Mouse (Mus musculus) adrenal gland, postnatal 10 days (tissue): Measurements from ENCODE around the gene Nudt15. TPM values are rescaled to one million over a fixed set of nuclear protein-coding genes. Genes with fewer than 3 reads are reported as not detected.
A peak's percentile ranks its signal among the peaks of the same experiment; 100 is the strongest.

ENCODE experiments used
- DNase-seq: peaks from one replicate; pipeline ENCODE4 v3.0.0; 2021; ENCODE audit warnings: mixed read lengths
- total RNA-seq, 2 experiments: library from RNA; stranded (reverse); gene quantifications; 2 replicates each; pipeline ENCODE4 v1.2.3; 2021

Gene Nudt15
- total RNA-seq, 2 experiments from 2014 or later = 8.2 to 10.0 TPM

GRCm38 (mm10) chr14:73507702-73508376 lies 40.2 kb downstream of the Nudt15 start:
- DNase-seq = no peak

GRCm38 (mm10) chr14:73507200-73507599 lies 40.8 kb downstream of the Nudt15 start:
- DNase-seq = no peak

DNA sequence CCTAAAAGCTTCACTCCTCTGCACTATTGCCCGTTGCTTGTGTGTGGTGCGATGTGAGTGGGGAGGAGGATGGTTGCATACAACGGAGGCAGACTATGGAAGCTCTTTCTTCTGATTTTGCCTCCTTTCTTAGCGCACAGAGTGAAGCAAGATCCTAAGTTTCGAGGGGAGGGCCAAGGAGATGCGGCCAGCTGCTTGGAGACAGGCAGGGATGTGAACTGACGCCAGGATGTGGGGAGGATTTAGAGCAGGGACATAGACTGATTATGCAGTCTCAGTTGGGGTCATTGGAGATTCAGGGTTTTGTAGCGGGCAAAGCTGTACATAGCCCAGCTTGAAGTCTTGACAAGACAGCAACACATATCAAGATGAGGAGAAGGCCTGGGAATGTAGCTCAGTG lies 41.8 kb downstream of the Nudt15 start:
- no peak for DNase-seq

GRCm38 (mm10) chr14:73503237-73503933 lies 44.7 kb downstream of the Nudt15 start:
- no peak for DNase-seq

DNA sequence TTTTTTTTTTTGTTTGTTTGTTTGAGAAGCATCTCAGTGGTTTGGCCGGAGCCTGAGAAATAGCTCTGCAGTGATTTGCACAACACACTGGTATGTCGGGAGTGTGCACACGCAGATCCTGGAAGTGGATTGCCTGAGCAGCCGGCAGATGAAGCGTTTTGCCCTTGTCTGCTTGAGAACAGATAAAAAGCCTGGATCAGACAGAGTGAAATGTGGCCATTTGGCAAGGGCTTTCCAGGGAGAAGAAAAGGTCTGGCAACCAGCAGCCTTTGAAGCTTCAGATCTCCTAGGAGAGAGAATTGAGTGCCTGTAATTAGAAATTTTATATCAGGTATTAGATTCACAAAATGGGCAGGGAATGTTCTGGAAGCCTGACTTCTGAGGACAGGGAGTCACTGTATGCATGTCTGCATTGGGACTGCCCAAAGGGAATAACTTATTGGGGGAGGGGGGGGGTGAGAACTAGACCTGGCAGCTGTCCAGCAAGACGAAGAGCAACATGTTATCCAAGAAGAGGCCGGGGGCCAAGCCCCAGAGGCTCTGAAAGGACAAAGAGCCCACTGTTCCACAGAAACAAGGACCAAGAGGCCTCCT lies 45.4 kb downstream of the Nudt15 start:
- DNase-seq = peak; percentile 47

DNA sequence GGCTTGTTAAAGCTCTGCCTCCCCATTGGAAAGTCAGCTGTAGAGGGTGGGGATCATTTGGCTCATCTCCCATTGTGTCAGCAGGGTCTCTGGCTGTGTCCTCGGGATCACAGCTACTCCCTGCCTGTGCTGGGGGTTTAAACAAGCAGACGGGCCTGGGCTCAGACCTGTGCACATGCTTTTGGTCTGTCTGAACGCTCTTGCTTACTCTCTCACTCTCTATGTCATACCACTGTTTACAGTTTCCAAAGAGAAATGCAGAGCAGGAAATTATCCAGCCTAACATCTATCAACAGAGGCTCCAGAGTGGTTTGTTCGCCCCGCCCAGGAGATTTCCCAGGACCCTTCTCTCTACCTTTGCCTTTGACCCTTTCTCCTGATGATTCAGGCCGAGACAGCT lies 46.3 kb downstream of the Nudt15 start:
- DNase-seq = no peak

DNA sequence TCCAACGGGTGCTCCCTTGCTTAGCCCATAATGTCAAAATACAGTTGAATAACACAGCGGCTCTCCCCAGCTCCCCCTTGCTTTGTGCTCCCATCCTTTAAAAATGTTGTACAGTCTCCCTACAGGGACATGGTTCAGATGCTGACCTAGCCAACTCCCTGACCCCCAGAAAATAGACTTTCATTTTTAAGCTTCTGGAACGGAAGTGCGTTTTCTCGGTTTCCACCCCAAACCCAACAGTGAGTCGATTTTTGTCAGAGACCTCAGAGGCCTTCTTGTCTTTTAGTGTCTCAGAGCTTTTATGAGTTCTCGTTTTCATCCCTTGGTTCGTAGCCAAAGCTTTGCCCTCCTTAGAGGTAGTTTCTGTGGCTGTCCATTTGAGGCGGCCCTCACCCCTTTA lies 46.8 kb downstream of the Nudt15 start:
- no peak for DNase-seq

- DNase-seq = no peak
These were observed 52.3 kb downstream of the Nudt15 start for GRCm38 (mm10) chr14:73495753-73496152.

- no peak for DNase-seq
These were observed 53.9 kb downstream of the Nudt15 start for GRCm38 (mm10) chr14:73494122-73494521.

DNA sequence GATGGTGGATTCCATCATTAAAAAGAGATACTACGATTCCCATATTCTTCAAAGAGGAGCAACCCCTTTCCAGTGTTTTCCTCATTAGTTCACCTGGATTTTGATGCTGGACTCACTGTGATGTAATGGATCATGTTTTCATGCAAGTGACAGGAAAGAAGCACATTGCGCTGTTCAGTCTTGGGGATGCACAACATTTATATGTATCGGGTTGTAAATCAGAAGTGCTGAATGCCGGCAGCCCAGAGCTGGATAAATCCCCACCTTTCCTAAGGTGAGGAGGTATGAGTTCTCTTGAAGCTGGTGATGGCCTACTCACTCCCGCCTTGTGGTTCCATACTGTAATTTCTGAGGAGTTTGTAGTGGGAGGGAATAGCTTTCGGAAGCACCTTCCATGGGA lies 54.7 kb downstream of the Nudt15 start:
- DNase-seq = no peak

DNA sequence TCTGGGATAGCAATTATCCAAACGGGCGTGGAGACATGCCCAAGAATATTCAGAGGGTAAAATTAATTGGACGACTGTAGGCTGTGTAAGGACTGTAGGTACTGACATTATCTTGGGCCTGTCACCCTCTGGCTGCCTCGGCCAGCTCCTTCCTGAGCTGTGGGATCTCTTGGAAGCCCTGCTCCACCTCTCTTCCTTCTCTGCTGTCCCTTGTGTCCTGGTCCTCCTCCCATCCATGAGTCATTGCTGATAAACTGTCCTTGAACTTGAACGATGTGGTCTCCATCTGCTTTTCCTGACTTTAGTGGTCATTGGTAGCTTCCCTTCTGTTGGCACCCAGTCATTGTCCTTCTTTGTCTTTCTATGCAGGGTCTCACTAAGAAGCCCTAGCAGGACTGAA lies 61.4 kb downstream of the Nudt15 start:
- DNase-seq = no peak

GRCm38 (mm10) chr14:73484366-73485110 lies 63.5 kb downstream of the Nudt15 start:
- no peak for DNase-seq

GRCm38 (mm10) chr14:73483516-73484229 lies 64.4 kb downstream of the Nudt15 start:
- no peak for DNase-seq

DNA sequence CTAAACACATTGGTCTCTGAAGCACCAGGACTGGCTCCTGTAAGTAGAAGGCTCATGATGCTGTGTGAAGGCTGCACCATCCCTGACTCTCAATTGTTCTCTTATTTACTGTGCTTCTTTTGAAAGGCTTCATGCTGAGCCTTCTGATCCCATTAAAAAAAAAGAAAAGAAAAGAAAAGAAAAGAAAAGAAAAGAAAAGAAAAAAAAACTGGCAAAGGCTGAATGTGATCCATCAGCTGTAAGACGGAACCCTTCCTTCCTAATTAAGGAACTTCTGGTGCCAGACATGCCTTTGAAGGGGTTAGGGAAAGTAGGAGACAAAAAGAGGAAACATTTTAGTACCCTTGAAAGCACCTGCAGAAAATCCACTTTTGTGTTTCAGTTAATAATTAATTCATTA lies 68.3 kb downstream of the Nudt15 start:
- no peak for DNase-seq

GRCm38 (mm10) chr14:73478321-73478720 lies 69.7 kb downstream of the Nudt15 start:
- no peak for DNase-seq

DNA sequence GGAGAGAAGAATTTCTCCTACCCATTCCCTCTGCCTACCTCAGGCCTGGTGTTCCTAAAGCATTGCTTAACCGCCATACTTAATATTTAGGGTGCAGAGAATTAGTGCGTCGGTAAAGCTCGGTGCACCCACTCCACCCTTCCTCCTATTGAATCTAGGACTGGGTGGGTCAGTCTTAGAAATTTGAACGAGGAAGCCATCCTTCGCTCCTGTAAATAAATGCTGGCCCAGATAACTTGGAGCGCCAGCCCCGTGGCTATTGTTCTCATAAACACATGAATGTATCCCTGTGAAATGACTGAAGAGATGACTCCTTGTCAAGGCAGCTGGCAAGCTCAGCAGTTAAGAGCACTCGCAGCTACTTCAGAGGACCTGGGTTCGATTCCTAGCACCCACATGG lies 71.0 kb downstream of the Nudt15 start:
- DNase-seq = no peak

GRCm38 (mm10) chr14:73476361-73476934 lies 71.6 kb downstream of the Nudt15 start:
- DNase-seq = no peak

- DNase-seq = peak; percentile 27
These were observed 72.5 kb downstream of the Nudt15 start for GRCm38 (mm10) chr14:73475506-73475905.

DNA sequence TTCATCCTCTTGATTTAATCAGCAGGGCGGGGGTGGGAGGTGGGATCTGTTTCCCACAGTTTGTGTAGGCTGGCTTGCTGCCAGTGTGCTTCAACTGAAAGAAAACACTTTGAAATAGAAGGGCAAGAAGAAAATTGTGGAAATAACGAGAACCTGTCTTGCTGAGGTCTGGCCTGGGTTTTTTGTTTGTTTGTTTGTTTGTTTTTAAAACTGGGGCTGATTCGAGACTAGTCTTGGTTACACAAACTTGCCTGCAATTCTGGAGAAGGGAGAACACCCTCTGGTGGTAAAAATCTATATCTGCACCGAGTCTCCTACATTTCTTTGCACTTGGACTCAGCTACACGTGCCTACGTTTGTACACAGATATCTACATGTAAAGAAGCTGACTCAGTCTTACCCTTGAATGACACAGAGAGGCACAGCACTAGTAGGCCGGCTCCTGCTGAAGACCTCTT lies 73.4 kb downstream of the Nudt15 start:
- peak; percentile 37 for DNase-seq

DNA sequence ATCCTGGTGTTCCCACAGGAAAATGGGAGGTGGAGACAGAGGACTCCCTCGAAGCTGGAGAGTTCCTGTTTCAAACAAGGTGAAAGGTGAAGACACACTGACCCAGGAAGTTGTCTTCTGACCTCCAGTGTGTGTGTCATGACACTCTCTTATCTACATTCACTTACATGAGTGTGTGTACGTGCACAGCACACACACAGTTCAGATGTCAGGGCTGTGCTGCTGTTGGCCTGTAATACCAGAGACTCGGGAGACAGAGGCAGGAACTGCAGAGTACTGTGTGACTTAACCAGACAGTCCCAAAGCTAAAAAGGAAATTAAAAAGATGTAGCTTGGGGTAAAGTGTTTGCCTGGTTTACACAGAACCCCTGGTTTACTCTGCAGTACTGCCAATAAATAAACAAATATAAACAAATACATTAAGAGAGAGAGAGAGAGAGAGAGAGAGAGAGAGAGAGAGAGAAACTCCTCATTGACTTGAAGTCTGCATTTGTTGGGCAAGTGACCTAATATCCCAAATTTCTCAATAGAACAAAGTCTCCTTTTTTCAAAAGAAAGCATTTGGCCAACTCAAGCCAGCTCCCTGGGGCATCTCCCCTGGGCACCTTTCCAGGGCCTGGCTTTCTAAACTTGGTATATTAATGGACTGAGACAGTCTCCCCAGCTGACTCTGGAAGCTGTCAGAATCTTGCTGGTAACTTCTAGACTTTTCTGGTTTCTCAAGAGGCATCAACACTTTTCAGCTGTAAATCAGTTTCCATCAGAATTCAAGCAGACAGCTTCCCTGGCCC lies 74.2 kb downstream of the Nudt15 start:
- DNase-seq = peak; percentile 88

- no peak for DNase-seq
These were observed 75.8 kb downstream of the Nudt15 start for GRCm38 (mm10) chr14:73472205-73472604.
